Mouse (Mus musculus) erythroblast, embryonic 14.5 days (primary cell): Measurements from ENCODE around the gene Rec8. TPM values are rescaled to one million over a fixed set of nuclear protein-coding genes. Genes with fewer than 3 reads are reported as not detected.

Experiments used
- H3K27me3 ChIP-seq: 2 replicates; pipeline ENCODE4 v1.6.1; 2012; ENCODE audit warnings: inconsistent platforms; ENCODE audit not compliant: control insufficient read depth
- H3K36me3 ChIP-seq: 2 replicates; pipeline ENCODE4 v1.6.1; 2012; ENCODE audit warnings: mild to moderate bottlenecking, inconsistent platforms; ENCODE audit not compliant: control insufficient read depth
- H3K4me1 ChIP-seq: 2 replicates; pipeline ENCODE4 v1.6.1; 2012; ENCODE audit warnings: inconsistent platforms; ENCODE audit not compliant: control insufficient read depth
- H3K4me3 ChIP-seq: replicated peaks from 2 replicates; pipeline ENCODE3; 2012; ENCODE audit warnings: moderate library complexity, mild to moderate bottlenecking, inconsistent platforms
- H3K9me3 ChIP-seq: 2 replicates; pipeline ENCODE4 v1.6.1; 2012; ENCODE audit warnings: low read length, inconsistent platforms, mixed read lengths; ENCODE audit not compliant: control insufficient read depth
- GATA1 ChIP-seq: IDR thresholded peaks from 2 replicates; pipeline ENCODE4 v1.6.1; 2012; ENCODE audit warnings: low read length, inconsistent platforms, mixed read lengths
- TAL1 ChIP-seq: IDR thresholded peaks from 3 replicates; pipeline ENCODE4 v1.6.1; 2012; ENCODE audit warnings: low read length, inconsistent platforms, mixed read lengths
- polyA plus RNA-seq: library from polyadenylated mRNA; stranded (reverse); fragments of >175 nt; gene quantifications from 2 replicates; pipeline ENCODE4 v1.2.3, GENCODE M21; 2012

Gene Rec8
- polyA plus RNA-seq, result 0.14 and 0.15 TPM in 2 replicates

DNA sequence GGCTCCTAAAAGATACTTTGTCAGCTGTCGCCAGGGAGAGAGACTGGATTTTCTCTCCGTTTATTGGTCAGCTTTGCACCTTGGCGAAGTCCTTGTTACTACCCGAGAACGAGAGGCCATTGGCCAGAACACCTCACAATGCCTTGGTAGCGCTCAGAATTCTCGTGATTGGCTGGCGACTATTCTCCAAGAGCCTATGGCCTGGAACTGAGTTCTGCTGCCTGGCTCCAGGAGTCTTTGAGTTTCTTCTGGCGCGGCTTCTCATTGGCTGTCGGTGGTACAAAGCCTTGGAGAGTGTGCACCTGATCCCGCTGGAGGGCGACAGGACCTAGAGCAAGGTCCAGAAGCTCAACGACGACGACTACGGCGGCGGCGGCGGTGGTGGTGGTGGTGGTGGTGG, at the start of gene Rec8:
Gene Rec8 (plus strand): TSS at position 216 of the 400 bp plus-strand sequence.
- H3K36me3 ChIP-seq, result no peaks in the 10 kb centered on the region; the same call in 1 of the 2 replicates
- no peaks in the 10 kb centered on the region for H3K27me3 ChIP-seq
- TF ChIP-seq TAL1 (no peak), GATA1 (no peak)
- H3K9me3 ChIP-seq, result no peaks in the 10 kb centered on the region
- peak within 1 kb of the TSS; percentile 23 for H3K4me3 ChIP-seq
- peaks cover 71% of the 10 kb centered on the region for H3K4me1 ChIP-seq

DNA sequence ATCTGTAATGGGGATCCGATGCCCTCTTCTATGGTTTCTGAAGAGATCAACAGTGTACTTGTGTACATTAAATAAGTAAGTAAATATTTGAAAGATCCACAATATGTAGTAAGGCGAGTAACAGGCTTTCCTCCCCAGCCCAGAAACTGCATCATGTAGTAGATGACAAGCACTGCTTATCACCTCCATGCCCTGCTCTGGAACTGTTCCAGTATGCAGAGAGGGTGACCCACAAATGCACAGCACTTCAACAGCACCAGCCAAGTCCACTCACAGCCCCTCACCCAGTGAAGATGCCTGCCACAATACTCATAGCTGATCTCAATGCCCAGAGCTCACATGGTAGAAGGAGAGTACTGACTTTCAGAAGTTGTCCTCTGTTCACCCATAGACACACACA, 47.2 kb upstream of the Rec8 start:
- TF ChIP-seq TAL1, result no peak
- no peak for TF ChIP-seq GATA1
- H3K27me3 ChIP-seq, result no peaks in the 10 kb centered on the region
- H3K4me1 ChIP-seq, result peaks cover 13% of the 10 kb centered on the region
- no peak overlapping the region for H3K4me3 ChIP-seq
- no peaks in the 10 kb centered on the region for H3K9me3 ChIP-seq
- peaks cover 50% of the 10 kb centered on the region for H3K36me3 ChIP-seq

DNA sequence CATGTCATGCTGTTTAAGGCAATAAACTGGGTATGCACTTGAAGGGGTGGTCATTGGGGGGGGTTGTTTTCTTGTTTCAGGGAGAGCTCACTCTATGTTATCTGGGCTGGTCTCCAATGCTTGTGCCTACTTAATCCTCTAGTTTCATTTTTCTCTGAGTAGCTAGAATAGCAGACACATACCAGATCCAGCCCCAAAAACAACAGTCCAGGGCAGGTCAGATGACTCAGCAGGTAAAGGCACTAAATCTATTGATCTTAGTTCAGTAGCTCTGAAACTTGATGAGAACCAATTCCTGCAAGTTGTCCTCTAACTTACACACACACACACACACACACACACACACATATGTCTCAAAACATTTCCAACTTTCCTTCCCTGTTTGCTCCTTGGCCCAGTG, 46.1 kb upstream of the Rec8 start:
- TF ChIP-seq TAL1, result no peak
- TF ChIP-seq GATA1, result no peak
- no peak overlapping the region for H3K4me3 ChIP-seq
- peaks cover 20% of the 10 kb centered on the region for H3K4me1 ChIP-seq
- peaks cover 38% of the 10 kb centered on the region for H3K36me3 ChIP-seq
- no peaks in the 10 kb centered on the region for H3K9me3 ChIP-seq
- no peaks in the 10 kb centered on the region for H3K27me3 ChIP-seq

DNA sequence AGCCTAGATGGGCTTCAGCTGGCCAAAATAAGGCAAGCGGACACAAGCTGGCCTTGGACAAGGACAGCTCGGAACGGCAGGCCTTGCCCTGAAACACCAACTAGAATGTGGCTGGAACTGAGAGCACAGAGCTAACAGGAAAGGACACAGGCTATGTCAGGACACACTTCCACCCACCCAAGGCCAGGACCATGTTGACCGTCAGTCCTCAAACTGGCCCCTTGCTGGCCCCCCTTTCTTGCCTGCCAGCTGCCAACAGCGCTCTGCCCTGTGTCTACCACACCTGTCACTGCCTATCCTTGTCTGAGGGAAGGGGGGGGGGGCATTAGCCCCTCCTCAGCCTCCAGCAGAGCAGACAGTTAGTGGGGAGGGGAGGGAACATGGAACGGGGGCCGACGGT, 42.5 kb upstream of the Rec8 start, which contains the start of gene Fitm1:
Gene Fitm1 (plus strand): TSS at position 316 of the 400 bp plus-strand sequence.
- H3K36me3 ChIP-seq, result peaks cover 10% of the 10 kb centered on the region
- H3K4me1 ChIP-seq, result peaks cover 46% of the 10 kb centered on the region
- H3K27me3 ChIP-seq, result no peaks in the 10 kb centered on the region
- H3K9me3 ChIP-seq, result no peaks in the 10 kb centered on the region
- no peak within 1 kb of the TSS for H3K4me3 ChIP-seq
- TF ChIP-seq TAL1 (no peak), GATA1 (no peak)

DNA sequence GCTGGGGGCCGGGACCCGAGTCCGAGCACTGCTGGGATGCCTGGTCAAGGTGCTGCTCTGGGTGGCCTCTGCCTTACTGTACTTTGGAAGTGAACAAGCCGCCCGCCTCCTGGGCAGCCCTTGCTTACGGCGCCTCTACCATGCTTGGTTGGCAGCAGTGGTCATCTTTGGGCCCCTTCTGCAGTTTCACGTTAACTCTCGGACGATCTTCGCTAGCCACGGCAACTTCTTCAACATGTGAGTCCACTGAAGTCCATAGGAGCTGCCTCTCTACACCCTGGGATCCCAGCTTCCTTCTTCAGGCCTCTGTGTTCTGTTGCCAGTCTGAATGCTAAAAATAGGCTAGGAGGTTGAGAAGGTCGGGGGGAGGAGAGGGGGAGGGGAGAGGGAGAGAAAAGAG, 42.1 kb upstream of the Rec8 start:
- no peak for TF ChIP-seq GATA1
- no peak for TF ChIP-seq TAL1
- Histone ChIP-seq H3K36me3 (peaks cover 11% of the 10 kb centered on the region), H3K27me3 (no peaks in the 10 kb centered on the region), H3K4me3 (no peak overlapping the region), H3K4me1 (peaks cover 48% of the 10 kb centered on the region), H3K9me3 (no peaks in the 10 kb centered on the region)

DNA sequence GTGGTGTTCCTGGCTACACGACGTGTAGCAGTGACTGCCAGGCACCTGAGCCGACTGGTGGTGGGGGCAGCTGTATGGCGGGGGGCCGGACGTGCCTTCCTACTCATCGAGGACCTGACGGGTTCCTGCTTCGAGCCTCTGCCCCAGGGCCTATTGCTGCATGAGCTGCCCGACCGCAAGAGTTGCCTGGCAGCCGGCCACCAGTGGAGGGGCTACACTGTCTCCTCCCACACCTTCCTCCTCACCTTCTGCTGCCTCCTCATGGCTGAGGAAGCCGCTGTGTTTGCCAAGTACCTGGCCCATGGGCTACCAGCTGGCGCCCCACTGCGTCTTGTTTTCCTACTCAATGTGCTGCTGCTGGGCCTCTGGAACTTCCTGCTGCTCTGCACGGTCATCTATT, 41.5 kb upstream of the Rec8 start:
- no peaks in the 10 kb centered on the region for H3K27me3 ChIP-seq
- no peak overlapping the region for H3K4me3 ChIP-seq
- peaks cover 48% of the 10 kb centered on the region for H3K4me1 ChIP-seq
- TF ChIP-seq TAL1 (no peak), GATA1 (no peak)
- H3K9me3 ChIP-seq, result no peaks in the 10 kb centered on the region
- H3K36me3 ChIP-seq, result peaks cover 17% of the 10 kb centered on the region

DNA sequence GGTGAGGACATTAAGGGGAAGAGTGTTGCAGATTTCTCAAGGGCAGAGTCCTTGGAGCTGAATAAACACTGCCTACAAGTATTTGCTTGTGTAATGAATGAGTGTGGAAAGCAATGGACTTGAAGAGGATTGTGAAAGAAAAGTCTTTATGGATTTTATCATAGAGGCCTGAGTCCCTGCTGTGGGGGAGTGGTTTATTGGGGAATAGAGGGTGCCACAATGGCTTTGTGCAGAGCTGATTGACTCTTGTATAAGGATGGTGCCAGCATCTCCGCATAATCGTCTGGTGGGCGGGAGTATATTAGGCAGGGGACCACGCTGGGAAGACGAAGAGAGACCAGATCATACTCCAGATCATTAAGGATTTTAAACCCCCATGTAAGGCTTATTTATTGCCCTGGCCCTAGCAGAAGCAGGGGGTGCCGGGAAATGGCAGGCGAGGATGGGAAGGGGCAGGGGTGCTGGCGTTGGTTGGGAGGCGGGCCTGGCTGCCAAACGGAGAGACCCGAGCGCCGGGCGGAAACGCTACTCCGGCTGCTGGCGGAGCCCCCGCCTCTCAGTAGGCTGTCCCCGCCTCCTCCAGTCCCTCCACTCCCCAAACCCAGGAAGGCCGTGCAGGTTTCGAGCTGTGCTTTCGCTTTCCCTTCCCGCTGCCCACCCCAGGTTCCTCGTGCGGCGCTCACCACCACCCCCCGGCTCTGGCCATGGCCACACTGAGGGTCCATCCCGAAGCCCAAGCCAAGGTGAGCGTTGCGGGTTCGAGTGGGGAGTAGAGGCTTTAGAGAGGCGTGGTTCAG, 39.8 kb upstream of the Rec8 start, which contains the start of gene Psme1:
Gene Psme1 (plus strand): TSS at position 253 of the 797 bp plus-strand sequence.
- peaks cover 25% of the 10 kb centered on the region for H3K36me3 ChIP-seq
- H3K9me3 ChIP-seq, result no peaks in the 10 kb centered on the region
- H3K4me3 ChIP-seq, result peak within 1 kb of the TSS; percentile 67
- H3K4me1 ChIP-seq, result peaks cover 48% of the 10 kb centered on the region
- TF ChIP-seq TAL1, result no peak
- TF ChIP-seq GATA1, result no peak
- no peaks in the 10 kb centered on the region for H3K27me3 ChIP-seq

DNA sequence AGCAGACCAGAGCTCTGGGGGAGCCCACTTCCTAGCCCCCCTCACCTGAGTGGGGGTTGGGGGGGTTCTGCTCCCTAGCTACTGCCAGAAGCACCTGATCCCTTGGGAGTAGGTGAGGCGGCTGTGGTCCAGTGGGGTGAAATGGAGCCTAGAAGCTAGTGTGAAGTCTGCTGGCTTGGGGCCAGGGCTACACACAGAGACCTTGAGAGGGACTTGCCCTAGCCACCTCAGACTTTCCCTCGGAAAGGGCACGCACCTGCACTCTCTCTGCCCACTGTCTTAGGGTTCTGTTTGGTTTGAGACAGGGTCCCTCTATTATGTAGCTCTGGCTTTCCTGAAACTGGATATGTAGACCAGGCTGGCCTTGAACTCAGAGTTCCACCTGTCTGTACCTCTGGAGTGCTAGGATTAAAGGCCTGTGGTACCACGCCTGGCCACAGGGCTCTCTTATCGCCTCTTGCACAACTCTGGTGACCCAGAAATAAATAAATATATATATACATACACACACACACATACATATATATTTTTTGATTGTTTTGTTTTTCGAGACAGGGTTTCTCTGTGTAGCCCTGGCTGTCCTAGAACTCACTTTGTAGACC, 39.1 kb upstream of the Rec8 start:
- H3K4me1 ChIP-seq, result peaks cover 54% of the 10 kb centered on the region

More for the DNA sequence above, 39.1 kb upstream of the Rec8 start:
- Histone ChIP-seq H3K4me3 (peak overlapping the region; percentile 67), H3K36me3 (peaks cover 28% of the 10 kb centered on the region), H3K9me3 (no peaks in the 10 kb centered on the region), H3K27me3 (no peaks in the 10 kb centered on the region)
- TF ChIP-seq TAL1 (no peak), GATA1 (no peak)
